Mouse (Mus musculus): ENCODE data around the gene Vhl. TPM values are rescaled to one million over a fixed set of nuclear protein-coding genes. Genes with fewer than 3 reads are reported as not detected.
A peak's percentile ranks its signal among the peaks of the same experiment; 100 is the strongest.

The Vhl gene
- polyA plus RNA-seq, 1 experiment from 2014 or later: 29.5 TPM

GRCm38 (mm10) chr6:113624989-113625770 is 1.4 kb downstream of the Vhl start:
- TF ChIP-seq CTCF (IDR thresholded peaks at IDR 0.05): no peak
- DNase-seq (ENCODE audit: low read depth, low spot score) (no peak), ATAC-seq (no peak)
- in situ Hi-C loops (cut with MboI; ENCODE audit: low pct_unique_long_range_greater_than_20kb): no loop called here
- ChIA-PET CTCF (interaction anchor here (1.8 kb wide), 1 partner anchor 13 kb away, joined by 6 read pairs; the partner anchor contains the start of gene Irak2), POLR2A (interaction anchor here (0.6 to 1.0 kb wide), 2 partner anchors 13 to 71 kb away, joined by 3 read pairs; partner anchors contain the start of gene Irak2)
- H3K27me3 ChIP-seq: no peaks in the 10 kb centered on the region

DNA sequence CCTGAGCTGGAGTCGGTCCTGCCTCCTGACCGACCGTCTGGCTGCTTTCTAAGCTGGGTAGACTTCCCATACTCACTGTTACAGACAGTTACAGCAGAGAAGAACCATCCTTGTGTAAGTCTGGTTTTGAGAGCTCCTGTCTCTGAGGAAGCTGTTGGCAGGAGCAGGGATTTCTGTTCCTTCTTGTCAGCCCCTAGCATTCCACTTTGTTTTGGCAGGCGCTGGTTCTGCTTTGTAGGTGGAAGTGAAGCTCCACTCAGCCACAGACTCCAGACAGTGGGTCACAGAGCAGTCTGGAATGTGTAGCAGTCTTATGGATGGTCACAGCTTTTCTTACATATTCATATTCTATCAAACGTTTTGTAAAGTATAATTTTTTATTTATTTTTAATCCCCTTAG is 6.6 kb downstream of the Vhl start:
- in situ Hi-C loops (cut with MboI; ENCODE audit: low pct_unique_long_range_greater_than_20kb): no loop called here
- H3K27me3 ChIP-seq: no peaks in the 10 kb centered on the region
- POLR2A ChIA-PET: no interaction called here
- CTCF ChIA-PET: interaction anchor here (1.0 kb wide), 1 partner anchor 18 kb away, joined by 3 read pairs; no protein-coding TSS in a partner anchor
- DNase-seq (ENCODE audit: low read depth, low spot score): no peak
- no peak for ATAC-seq
- TF ChIP-seq CTCF (IDR thresholded peaks at IDR 0.05): no peak

GRCm38 (mm10) chr6:113632863-113633262 is 9.1 kb downstream of the Vhl start:
- CTCF ChIA-PET: no interaction called here
- no peaks in the 10 kb centered on the region for H3K27me3 ChIP-seq
- ATAC-seq (no peak), DNase-seq (ENCODE audit: low read depth, low spot score) (no peak)
- TF ChIP-seq CTCF (IDR thresholded peaks at IDR 0.05): no peak
- POLR2A ChIA-PET: interaction anchor here (0.6 kb wide), 1 partner anchor 41 kb away, joined by 6 read pairs; no protein-coding TSS in a partner anchor
- in situ Hi-C loops (cut with MboI; ENCODE audit: low pct_unique_long_range_greater_than_20kb): no loop called here

DNA sequence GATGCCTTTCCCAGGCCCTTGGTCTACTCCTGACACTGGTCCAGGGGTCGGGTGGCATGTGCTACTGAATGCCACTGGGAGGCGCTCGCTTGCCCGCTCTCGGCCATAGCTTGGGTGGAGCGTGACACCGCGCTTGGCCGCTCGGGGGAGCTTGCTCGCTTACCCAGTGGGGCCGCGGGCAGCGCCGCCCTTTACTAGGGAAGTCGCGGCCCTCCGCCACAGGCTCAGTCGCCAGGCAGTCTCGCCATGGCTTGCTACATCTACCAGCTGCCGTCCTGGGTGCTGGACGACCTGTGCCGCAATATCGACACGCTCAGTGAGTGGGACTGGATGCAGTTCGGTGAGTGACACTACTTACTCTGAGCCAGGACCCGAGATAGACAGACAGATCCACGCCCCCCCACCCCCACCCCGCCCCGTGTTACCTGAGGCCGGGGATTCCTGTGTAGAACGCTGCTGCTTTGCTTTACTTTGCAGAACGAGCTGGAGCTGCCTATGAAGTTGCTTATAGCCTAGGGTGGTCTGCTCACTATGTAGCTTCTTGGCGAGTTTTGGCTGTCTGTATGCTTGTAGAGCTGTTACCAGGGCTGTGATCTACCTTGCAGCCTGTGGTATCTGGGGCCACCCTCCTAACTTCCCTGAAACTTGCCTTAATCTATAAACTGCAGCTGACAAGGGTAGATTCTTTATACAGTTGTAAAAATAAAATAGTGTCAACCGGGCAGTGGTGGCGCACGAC is 14.7 kb downstream of the Vhl start, which contains the start of gene Irak2:
Irak2 (plus strand) TSS at position 166 of the 739 bp plus-strand sequence.
- peak; percentile 100 for TF ChIP-seq CTCF (IDR thresholded peaks at IDR 0.05)
- CTCF ChIA-PET: interaction anchor here (0.7 to 4.2 kb wide), 21 partner anchors 9 to 77 kb away, joined by 3 to 29 read pairs (median 6); partner anchors contain the start of genes Tatdn2 and Vhl

DNA sequence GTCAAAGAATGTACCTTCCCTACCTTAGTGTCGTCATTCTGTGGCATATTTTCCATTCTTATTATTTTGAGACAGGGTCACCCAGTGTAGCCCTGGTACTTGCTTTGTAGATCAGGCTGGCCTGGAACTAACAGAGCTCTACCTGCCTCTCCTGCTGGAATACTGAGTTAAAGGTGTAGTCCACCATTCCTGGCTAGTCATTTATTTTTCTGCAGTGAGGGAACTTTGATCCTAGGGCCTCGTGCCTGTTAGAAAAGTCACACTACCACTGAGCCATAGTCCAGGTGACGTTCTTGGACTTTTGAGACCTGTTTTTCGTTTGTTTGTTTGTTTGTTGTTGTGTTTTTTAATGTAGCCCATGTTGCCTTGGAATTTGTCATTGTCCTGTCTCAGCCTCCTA is 15.4 kb downstream of the Vhl start:
- POLR2A ChIA-PET: interaction anchor here (1.6 kb wide), 1 partner anchor 15 kb away, joined by 3 read pairs; no protein-coding TSS in a partner anchor
- ATAC-seq: no peak
- no peak for TF ChIP-seq CTCF (IDR thresholded peaks at IDR 0.05)
- H3K27me3 ChIP-seq: no peaks in the 10 kb centered on the region
- CTCF ChIA-PET: interaction anchor here (1.1 to 4.2 kb wide), 11 partner anchors 8 to 76 kb away, joined by 3 to 29 read pairs (median 7); partner anchors contain the start of genes Tatdn2 and Vhl
- DNase-seq (ENCODE audit: low read depth, low spot score): no peak
- in situ Hi-C loops (cut with MboI; ENCODE audit: low pct_unique_long_range_greater_than_20kb): loop anchor here (5.0 kb wide), 1 partner anchor 48 kb away; no protein-coding TSS in a partner anchor

More for the DNA sequence above, 14.7 kb downstream of the Vhl start, which contains the start of gene Irak2:
- H3K27me3 ChIP-seq: no peaks in the 10 kb centered on the region
- in situ Hi-C loops (cut with MboI; ENCODE audit: low pct_unique_long_range_greater_than_20kb): loop anchor here (5.0 kb wide), 1 partner anchor 49 kb away; no protein-coding TSS in a partner anchor
- POLR2A ChIA-PET: interaction anchor here (1.0 to 1.6 kb wide), 2 partner anchors 14 to 36 kb away, joined by 3 read pairs; no protein-coding TSS in a partner anchor
- DNase-seq (ENCODE audit: low read depth, low spot score) (no peak), ATAC-seq (peak; percentile 95)

- POLR2A ChIA-PET: no interaction called here
- DNase-seq (ENCODE audit: low read depth, low spot score) (no peak), ATAC-seq (no peak)
- in situ Hi-C loops (cut with MboI; ENCODE audit: low pct_unique_long_range_greater_than_20kb): no loop called here
- no peak for TF ChIP-seq CTCF (IDR thresholded peaks at IDR 0.05)
- no peaks in the 10 kb centered on the region for H3K27me3 ChIP-seq
- CTCF ChIA-PET: interaction anchor here (1.2 kb wide), 1 partner anchor 18 kb away, joined by 3 read pairs; no protein-coding TSS in a partner anchor
Measured at GRCm38 (mm10) chr6:113642605-113643004, 18.8 kb downstream of the Vhl start.

DNA sequence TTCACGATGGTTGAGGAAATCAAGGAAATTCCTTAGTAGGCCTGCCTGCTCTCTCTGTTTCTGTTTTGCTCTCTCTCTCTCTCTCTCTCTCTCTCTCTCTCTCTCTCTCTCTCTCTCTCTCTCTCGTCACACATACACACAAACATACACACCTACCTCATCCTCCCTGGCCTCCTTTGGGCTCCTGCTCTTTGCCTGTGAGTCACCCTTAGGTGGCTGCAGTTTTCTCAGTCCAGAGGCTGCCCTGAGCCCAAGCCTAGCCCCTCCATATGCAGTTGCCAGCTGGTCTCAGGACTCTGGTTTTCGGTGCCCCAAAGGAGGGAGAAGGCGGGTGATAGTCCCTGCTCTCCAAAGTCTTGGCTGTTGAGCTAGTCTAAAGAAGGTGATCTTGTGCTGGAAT is 19.3 kb downstream of the Vhl start:
- CTCF ChIA-PET: interaction anchor here (1.2 kb wide), 1 partner anchor 17 kb away, joined by 3 read pairs; no protein-coding TSS in a partner anchor

GRCm38 (mm10) chr6:113643967-113644366 is 20.2 kb downstream of the Vhl start:
- no peaks in the 10 kb centered on the region for H3K27me3 ChIP-seq
- in situ Hi-C loops (cut with MboI; ENCODE audit: low pct_unique_long_range_greater_than_20kb): no loop called here
- ChIA-PET CTCF (interaction anchor here (1.2 kb wide), 1 partner anchor 16 kb away, joined by 3 read pairs; no protein-coding TSS in a partner anchor), POLR2A (interaction anchor here (0.6 kb wide), 1 partner anchor 11 kb away, joined by 3 read pairs; no protein-coding TSS in a partner anchor)
- no peak for DNase-seq (ENCODE audit: low read depth, low spot score)
- no peak for TF ChIP-seq CTCF (IDR thresholded peaks at IDR 0.05)
- no peak for ATAC-seq

More for the DNA sequence above, 19.3 kb downstream of the Vhl start:
- POLR2A ChIA-PET: no interaction called here
- no peak for TF ChIP-seq CTCF (IDR thresholded peaks at IDR 0.05)
- ATAC-seq (no peak), DNase-seq (ENCODE audit: low read depth, low spot score) (no peak)
- in situ Hi-C loops (cut with MboI; ENCODE audit: low pct_unique_long_range_greater_than_20kb): no loop called here
- no peaks in the 10 kb centered on the region for H3K27me3 ChIP-seq

GRCm38 (mm10) chr6:113644808-113645207 is 21.0 kb downstream of the Vhl start:
- in situ Hi-C loops (cut with MboI; ENCODE audit: low pct_unique_long_range_greater_than_20kb): no loop called here
- ATAC-seq: no peak
- TF ChIP-seq CTCF (IDR thresholded peaks at IDR 0.05): no peak
- DNase-seq (ENCODE audit: low read depth, low spot score): no peak
- ChIA-PET CTCF (interaction anchor here (1.0 to 1.8 kb wide), 4 partner anchors 9 to 37 kb away, joined by 3 to 7 read pairs (median 4); no protein-coding TSS in a partner anchor), POLR2A (no interaction called here)
- H3K27me3 ChIP-seq: no peaks in the 10 kb centered on the region
